Mouse (Mus musculus) forebrain, embryonic 16.5 days (tissue): ENCODE measurements at regions not wholly inside any gene's neighbourhood (a gene's known extent, or its start where the extent isn't known, plus 50 kb on each side); places are given as distances from the start of the nearest gene placed in this dataset.
"Not testable (repeated sequence)": the region's sequence is repeated elsewhere in the genome, so short reads cannot be mapped to it uniquely, and the experiment has no call there.

Experiments used
- ATAC-seq: fragments of 200-750 bp; cut with Nextera tagmentation; 2 replicates; pipeline ENCODE4 v1.8.0; 2017; ENCODE audit warnings: mild to moderate bottlenecking, moderate library complexity
- H3K27ac ChIP-seq: fragments of 300-500 bp; sonication (generic); 2 replicates; pipeline ENCODE4 v1.5.1; 2014; ENCODE audit warnings: low read length, control low read depth
- H3K27me3 ChIP-seq: fragments of 300-500 bp; sonication (generic); replicated peaks from 2 replicates; pipeline ENCODE4 v1.6.1; 2014; ENCODE audit warnings: low read length; ENCODE audit not compliant: control insufficient read depth, insufficient read depth
- H3K36me3 ChIP-seq: fragments of 300-500 bp; sonication (generic); 2 replicates; pipeline ENCODE4 v1.6.1; 2014; ENCODE audit not compliant: control insufficient read depth, insufficient read depth
- H3K4me1 ChIP-seq: fragments of 300-500 bp; sonication (generic); replicated peaks from 2 replicates; pipeline ENCODE4 v1.6.1; 2014; ENCODE audit warnings: low read length; ENCODE audit not compliant: control insufficient read depth, insufficient read depth
- H3K4me2 ChIP-seq: fragments of 300-500 bp; sonication (generic); 2 replicates; pipeline ENCODE4 v1.6.1; 2014; ENCODE audit warnings: mild to moderate bottlenecking, low read length, control low read depth
- H3K4me3 ChIP-seq: fragments of 300-500 bp; sonication (generic); replicated peaks from 2 replicates; pipeline ENCODE4 v1.5.1; 2014; ENCODE audit warnings: mild to moderate bottlenecking, low read length, control low read depth
- H3K9ac ChIP-seq: fragments of 300-500 bp; sonication (generic); replicated peaks from 2 replicates; pipeline ENCODE4 v1.6.1; 2014; ENCODE audit warnings: low read depth, low read length, control low read depth
- H3K9me3 ChIP-seq: fragments of 300-500 bp; sonication (generic); 2 replicates; pipeline ENCODE4 v1.6.1; 2016; ENCODE audit warnings: low read length; ENCODE audit not compliant: control insufficient read depth
- WGBS: fragments of 180-500 bp; shearing (Covaris S2); extraction: QIAGEN DNeasy Blood & Tissue Kit; methylation state at CpG from one replicate; pipeline ENCODE4 v1.1.7; 2014; 5-methylcytosine and 5-hydroxymethylcytosine counted together

DNA sequence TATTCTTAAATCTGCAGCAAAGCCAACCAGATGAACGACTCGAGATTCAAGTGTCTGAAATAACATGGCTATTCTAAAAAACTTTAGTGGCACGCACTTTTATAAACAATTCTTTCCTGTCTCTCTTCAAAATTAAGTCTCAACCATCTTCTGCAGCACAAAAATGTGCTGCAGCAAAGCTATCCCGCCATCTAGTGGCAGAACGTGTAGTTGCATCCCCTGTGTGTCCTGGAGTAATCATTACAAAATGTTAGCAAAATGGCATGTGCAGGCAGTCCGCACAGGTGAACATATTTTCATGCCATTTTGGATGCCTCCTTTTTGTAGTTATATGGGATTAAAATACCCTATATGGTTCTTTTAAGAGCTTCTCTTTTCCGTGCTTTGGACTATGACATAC lies 293.1 kb upstream of the Slc7a14 start:
- no peak overlapping the region for H3K9ac ChIP-seq
- 24% methylated on average over 7 of the region's 7 CpGs for WGBS
- no peak overlapping the region for H3K4me2 ChIP-seq
- H3K36me3 ChIP-seq = no peaks in the 10 kb centered on the region
- no peaks in the 10 kb centered on the region for H3K4me1 ChIP-seq
- H3K4me3 ChIP-seq = no peak overlapping the region
- ATAC-seq = peak; percentile 67; the same call in 1 of the 2 replicates
- H3K27ac ChIP-seq = no peak overlapping the region
- no peaks in the 10 kb centered on the region for H3K27me3 ChIP-seq
- H3K9me3 ChIP-seq = no peaks in the 10 kb centered on the region

- 58% methylated on average over 4 of the region's 4 CpGs for WGBS
- not testable (repeated sequence) for H3K27me3 ChIP-seq, H3K4me1 ChIP-seq, H3K9ac ChIP-seq, H3K9me3 ChIP-seq, H3K27ac ChIP-seq, ATAC-seq, H3K4me2 ChIP-seq, H3K4me3 ChIP-seq, H3K36me3 ChIP-seq
Observed at GRCm38 (mm10) chr3:31596581-31596980, 286.4 kb upstream of the Slc7a14 start.

DNA sequence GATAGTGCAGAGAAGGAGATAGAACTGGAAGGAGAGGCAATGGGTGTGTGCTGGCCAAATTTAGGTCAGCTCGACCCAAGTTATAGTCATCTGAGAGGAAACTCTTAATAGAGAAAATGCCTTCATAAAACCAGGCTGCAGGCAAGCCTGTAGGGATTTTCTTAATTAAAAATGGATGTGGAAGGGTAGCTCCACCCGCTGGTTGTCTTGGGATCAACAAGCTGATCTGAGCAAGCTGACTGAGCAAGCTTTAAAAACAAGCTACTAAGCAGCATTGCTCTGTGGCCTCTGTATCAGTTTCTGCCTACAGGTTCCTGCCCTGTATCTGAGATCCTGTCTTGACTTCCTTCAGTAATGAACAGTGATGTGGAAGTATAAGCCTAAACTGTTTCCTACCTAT lies 275.8 kb upstream of the Slc7a14 start:
- ATAC-seq = no peak
- no peaks in the 10 kb centered on the region for H3K9me3 ChIP-seq
- WGBS = 69% methylated on average over 2 of the region's 2 CpGs

GRCm38 (mm10) chr3:31573849-31574248 lies 263.7 kb upstream of the Slc7a14 start:
- Histone ChIP-seq H3K9me3 (peaks cover 7% of the 10 kb centered on the region), H3K27me3 (no peaks in the 10 kb centered on the region), H3K4me3 (no peak overlapping the region), H3K36me3 (no peaks in the 10 kb centered on the region), H3K4me1 (no peaks in the 10 kb centered on the region), H3K4me2 (no peak overlapping the region), H3K9ac (no peak overlapping the region), H3K27ac (no peak overlapping the region)
- 94% methylated on average over 3 of the region's 3 CpGs for WGBS
- no peak for ATAC-seq

More for the DNA sequence above, 275.8 kb upstream of the Slc7a14 start:
- Histone ChIP-seq H3K36me3 (no peaks in the 10 kb centered on the region), H3K4me1 (no peaks in the 10 kb centered on the region), H3K27ac (no peak overlapping the region), H3K4me3 (no peak overlapping the region), H3K27me3 (no peaks in the 10 kb centered on the region), H3K9ac (no peak overlapping the region), H3K4me2 (no peak overlapping the region)
